Mouse (Mus musculus) limb, embryonic 11.5 days (tissue): ENCODE measurements around the gene Capn10. TPM values are rescaled to one million over a fixed set of nuclear protein-coding genes. Genes with fewer than 3 reads are reported as not detected.

Experiments
- ATAC-seq: fragments of 200-750 bp; cut with Nextera tagmentation; 2 replicates; pipeline ENCODE4 v1.8.0; 2017; ENCODE audit warnings: low read depth; ENCODE audit not compliant: insufficient number of reproducible peaks, low FRiP score, low TSS enrichment
- DNase-seq: peaks from one replicate; pipeline ENCODE4 v3.0.0-alpha.2; 2015; ENCODE audit warnings: low spot score
- H3K27ac ChIP-seq: fragments of 300-500 bp; sonication (generic); replicated peaks from 2 replicates; pipeline ENCODE4 v1.5.1; 2014; ENCODE audit warnings: low read depth, mild to moderate bottlenecking, low read length
- H3K27me3 ChIP-seq: fragments of 300-500 bp; sonication (generic); 2 replicates; pipeline ENCODE4 v1.6.1; 2014; ENCODE audit warnings: mild to moderate bottlenecking, low read length, mixed read lengths; ENCODE audit not compliant: control insufficient read depth, insufficient read depth
- H3K36me3 ChIP-seq: fragments of 300-500 bp; sonication (generic); 2 replicates; pipeline ENCODE4 v1.6.1; 2014; ENCODE audit warnings: mild to moderate bottlenecking, low read length, moderate library complexity, mixed read lengths; ENCODE audit not compliant: control insufficient read depth, insufficient read depth
- H3K4me1 ChIP-seq: fragments of 300-500 bp; sonication (generic); 2 replicates; pipeline ENCODE4 v1.6.1; 2014; ENCODE audit warnings: low read length, mixed read lengths; ENCODE audit not compliant: control insufficient read depth, insufficient read depth
- H3K4me2 ChIP-seq: fragments of 300-500 bp; sonication (generic); 2 replicates; pipeline ENCODE4 v1.6.1; 2014; ENCODE audit warnings: low read depth, mild to moderate bottlenecking, moderate library complexity; ENCODE audit not compliant: severe bottlenecking
- H3K4me3 ChIP-seq: fragments of 300-500 bp; sonication (generic); 2 replicates; pipeline ENCODE4 v1.5.1; 2014; ENCODE audit warnings: low read depth, low read length
- H3K9ac ChIP-seq: fragments of 300-500 bp; sonication (generic); 2 replicates; pipeline ENCODE4 v1.6.1; 2014; ENCODE audit warnings: mild to moderate bottlenecking, low read length
- H3K9me3 ChIP-seq: fragments of 300-500 bp; sonication (generic); 2 replicates; pipeline ENCODE4 v1.6.1; 2016; ENCODE audit warnings: low read length; ENCODE audit not compliant: control insufficient read depth
- WGBS: fragments of 180-500 bp; shearing (Covaris S2); extraction: QIAGEN DNeasy Blood & Tissue Kit; methylation state at CpG from one replicate; pipeline ENCODE4 v1.1.7; 2014; 5-methylcytosine and 5-hydroxymethylcytosine counted together
- polyA plus RNA-seq: library from polyadenylated mRNA; unstranded; fragments of >200 nt; fragmentation: Nextera tagmentation; extraction: Ambion mirVana; gene quantifications from 2 replicates; pipeline ENCODE4 v1.2.1, GENCODE M21; 2014

Capn10 gene
- polyA plus RNA-seq, 1 experiment from 2014 or later: 31.9 TPM

- Histone ChIP-seq H3K9ac (no peak overlapping the region), H3K4me2 (no peak overlapping the region), H3K36me3 (no peaks in the 10 kb centered on the region), H3K27ac (no peak overlapping the region), H3K9me3 (no peaks in the 10 kb centered on the region), H3K4me1 (no peaks in the 10 kb centered on the region), H3K4me3 (no peak overlapping the region), H3K27me3 (no peaks in the 10 kb centered on the region)
- ATAC-seq: no peak
- DNase-seq: no peak
- 49% methylated on average over 4 of the region's 4 CpGs for WGBS
Observed at GRCm38 (mm10) chr1:92989891-92990290, 55.7 kb downstream of the Capn10 start.

- Histone ChIP-seq H3K9me3 (no peaks in the 10 kb centered on the region), H3K27me3 (no peaks in the 10 kb centered on the region), H3K4me1 (no peaks in the 10 kb centered on the region), H3K4me3 (no peak overlapping the region), H3K27ac (no peak overlapping the region), H3K36me3 (no peaks in the 10 kb centered on the region), H3K4me2 (no peak overlapping the region), H3K9ac (no peak overlapping the region)
- WGBS: 85% methylated on average over 6 of the region's 6 CpGs
- DNase-seq (no peak), ATAC-seq (no peak)
Observed at GRCm38 (mm10) chr1:92992214-92992855, 58.2 kb downstream of the Capn10 start.

- Histone ChIP-seq H3K4me1 (no peaks in the 10 kb centered on the region), H3K9ac (no peak overlapping the region), H3K9me3 (no peaks in the 10 kb centered on the region), H3K36me3 (no peaks in the 10 kb centered on the region), H3K4me2 (no peak overlapping the region), H3K27me3 (no peaks in the 10 kb centered on the region), H3K27ac (no peak overlapping the region), H3K4me3 (no peak overlapping the region)
- ATAC-seq (no peak), DNase-seq (no peak)
- WGBS: 67% methylated on average over 2 of the region's 2 CpGs
Observed at GRCm38 (mm10) chr1:92992880-92993279, 58.7 kb downstream of the Capn10 start.

Other genes with a start within 250 kb of the Capn10 start
- 51.7 and 56.6 TPM in 2 replicates for gene Gpc1, start 102.7 kb upstream of the Capn10 start, polyA plus RNA-seq
- 0.47 and 0.92 TPM in 2 replicates for gene Ankmy1, start 31.5 kb upstream of the Capn10 start, polyA plus RNA-seq
- 7.9 and 10.1 TPM in 2 replicates for gene Dusp28, start 27.4 kb upstream of the Capn10 start, polyA plus RNA-seq
- 19.6 and 23.8 TPM in 2 replicates for gene Rnpepl1, start 23.6 kb upstream of the Capn10 start, polyA plus RNA-seq
- gene Gpr35, start 16.5 kb downstream of the Capn10 start, polyA plus RNA-seq: 0.20 and 0.44 TPM in 2 replicates
- gene Aqp12, start 72.0 kb downstream of the Capn10 start, polyA plus RNA-seq: not detected in 2 replicates
- gene Kif1a, start 167.6 kb downstream of the Capn10 start, polyA plus RNA-seq: 7.3 and 8.0 TPM in 2 replicates
- not detected in 2 replicates for gene Agxt, start 200.9 kb downstream of the Capn10 start, polyA plus RNA-seq
- gene 2310007B03Rik, start 226.6 kb downstream of the Capn10 start, polyA plus RNA-seq: 0.16 and 0.25 TPM in 2 replicates
- 0.28 and 0.32 TPM in 2 replicates for gene Crocc2, start 234.3 kb downstream of the Capn10 start, polyA plus RNA-seq